In the genomic region with DNA sequence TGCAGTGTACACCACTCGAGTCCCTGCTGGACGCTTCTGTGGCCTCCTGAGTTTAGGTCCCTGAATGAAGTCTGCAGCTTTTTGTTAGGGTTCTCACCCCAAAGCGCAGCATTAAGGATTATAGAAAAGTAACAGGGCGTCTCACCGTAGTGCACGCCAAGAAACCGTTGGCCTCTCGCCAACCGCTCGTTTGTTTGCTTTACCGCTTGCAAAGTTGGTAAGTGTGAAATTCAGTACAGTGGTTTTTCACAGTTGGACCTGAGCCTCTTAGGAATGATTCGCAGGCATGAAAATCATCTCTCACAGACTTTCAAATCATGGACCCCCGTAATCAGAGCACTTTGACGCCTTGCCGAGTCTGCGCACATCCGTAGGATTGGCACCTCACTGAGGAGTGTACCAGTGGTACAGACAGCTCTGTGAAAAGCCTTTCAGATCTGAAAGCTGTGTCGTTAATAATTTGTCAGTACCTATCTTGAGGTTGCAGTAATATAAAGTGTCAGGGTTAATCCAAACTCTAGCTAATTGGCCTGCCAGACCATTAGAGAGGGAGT, we compare ENCODE assay signal across 10 mouse cellular contexts.
DNase-seq lines count a peak whose midpoint lies in the region; ATAC-seq lines count a peak whose summit lies in the region.
"Had no signal": no experiment of that assay in that cellular context is flagged by ENCODE, and none has a peak within 500 bp of the region (broad histone marks: within the 10 kb centered on the region; RNA-seq: fewer than 3 reads in every experiment).

No protein-coding gene starts in this region.

- ATAC-seq in forebrain, embryonic 11.5 days (replicated peaks; ENCODE audit: low FRiP score): 0 out of 2 replicates have a peak, but pooled peaks have one; percentile 30
- ATAC-seq in limb, embryonic 15.5 days (ENCODE audit: insufficient number of reproducible peaks, low FRiP score, low TSS enrichment, low read depth): no peak
- ATAC-seq in megakaryocyte-erythroid progenitor cell, adult 5-6 weeks (replicated peaks; ENCODE audit: low FRiP score, low TSS enrichment, poor library complexity, severe bottlenecking): no peak

- H3K4me3 ChIP-seq in forebrain, embryonic 11.5 days (ENCODE audit: low read depth, low read length): no peak overlapping the region
- H3K4me3 ChIP-seq in forebrain, embryonic 10.5 days: no peak overlapping the region
- H3K4me3 ChIP-seq in limb, embryonic 15.5 days: no peak overlapping the region
- H3K4me3 ChIP-seq: myocyte had no signal

- no peaks in the 10 kb centered on the region for H3K36me3 ChIP-seq in forebrain, embryonic 11.5 days (ENCODE audit: control insufficient read depth, insufficient read depth, low read length)
- peaks cover 53% of the 10 kb centered on the region for H3K36me3 ChIP-seq in forebrain, embryonic 10.5 days (replicated peaks)
- H3K36me3 ChIP-seq in limb, embryonic 15.5 days: peaks cover 34% of the 10 kb centered on the region

- H3K9ac ChIP-seq in forebrain, embryonic 11.5 days (ENCODE audit: low read length): no peak overlapping the region
- H3K9ac ChIP-seq in limb, embryonic 15.5 days: no peak overlapping the region

- H3K4me2 ChIP-seq in forebrain, embryonic 11.5 days (ENCODE audit: low read depth, low read length, severe bottlenecking): no peak overlapping the region
- H3K4me2 ChIP-seq in limb, embryonic 15.5 days: no peak overlapping the region; the same call in 1 of the 2 replicates

- no peak for DNase-seq in forebrain, embryonic 11.5 days (ENCODE audit: low spot score)
- no peak for DNase-seq in forebrain, embryonic 10.5 days (ENCODE audit: extremely low spot score, low spot score)
- peak; percentile 50 for DNase-seq in ovary, postnatal 14 days (ENCODE audit: low spot score)
- no peak for DNase-seq in ovary, adult 18-20 months (ENCODE audit: low spot score)
- peak; percentile 69 for DNase-seq in right cerebral cortex, postnatal 14 days
- DNase-seq in spleen, adult 18-20 months: no peak

- H3K4me1 ChIP-seq in forebrain, embryonic 11.5 days (replicated peaks; ENCODE audit: control insufficient read depth, insufficient read depth, low read length): no peaks in the 10 kb centered on the region
- H3K4me1 ChIP-seq in forebrain, embryonic 10.5 days: peaks cover 11% of the 10 kb centered on the region
- peaks cover 9% of the 10 kb centered on the region; the same call in 1 of the 2 replicates for H3K4me1 ChIP-seq in limb, embryonic 15.5 days

- H3K27me3 ChIP-seq in forebrain, embryonic 11.5 days (ENCODE audit: control insufficient read depth, insufficient read depth, low read length): no peaks in the 10 kb centered on the region
- no peaks in the 10 kb centered on the region for H3K27me3 ChIP-seq in forebrain, embryonic 10.5 days (ENCODE audit: poor library complexity, severe bottlenecking)
- H3K27me3 ChIP-seq in limb, embryonic 15.5 days: no peaks in the 10 kb centered on the region
- H3K27me3 ChIP-seq: CH12.LX had no signal

- no peaks in the 10 kb centered on the region for H3K9me3 ChIP-seq in forebrain, embryonic 11.5 days (ENCODE audit: control insufficient read depth, low read length)
- H3K9me3 ChIP-seq in forebrain, embryonic 10.5 days: no peaks in the 10 kb centered on the region
- no peaks in the 10 kb centered on the region for H3K9me3 ChIP-seq in limb, embryonic 15.5 days

- 76% methylated on average over 18 of the region's 18 CpGs for WGBS in forebrain, embryonic 11.5 days
- WGBS in forebrain, embryonic 10.5 days: 89% methylated on average over 18 of the region's 18 CpGs
- 57% methylated on average over 18 of the region's 18 CpGs for WGBS in limb, embryonic 15.5 days

- no peak overlapping the region; the same call in 1 of the 2 replicates for H3K27ac ChIP-seq in forebrain, embryonic 11.5 days (ENCODE audit: low read depth, low read length)
- no peak overlapping the region for H3K27ac ChIP-seq in forebrain, embryonic 10.5 days
- H3K27ac ChIP-seq in limb, embryonic 15.5 days: peak overlapping the region; percentile 40; the same call in 1 of the 2 replicates

Comparison
In these comparisons a context has a peak if more than half of its experiments do, and no peak if none do; other contexts are left out.
1. DNase-seq: peak in ovary, postnatal 14 days (single experiment) and right cerebral cortex, postnatal 14 days (single experiment); none in forebrain, embryonic 11.5 days (single experiment), forebrain, embryonic 10.5 days (single experiment), ovary, adult 18-20 months (single experiment) and spleen, adult 18-20 months (0 of 2).